Mouse (Mus musculus): ENCODE results near the gene Cd3e. TPM values are rescaled to one million over a fixed set of nuclear protein-coding genes. Genes with fewer than 3 reads are reported as not detected.

Gene Cd3e
- total RNA-seq, 2 experiments from 2014 or later: not detected

DNA sequence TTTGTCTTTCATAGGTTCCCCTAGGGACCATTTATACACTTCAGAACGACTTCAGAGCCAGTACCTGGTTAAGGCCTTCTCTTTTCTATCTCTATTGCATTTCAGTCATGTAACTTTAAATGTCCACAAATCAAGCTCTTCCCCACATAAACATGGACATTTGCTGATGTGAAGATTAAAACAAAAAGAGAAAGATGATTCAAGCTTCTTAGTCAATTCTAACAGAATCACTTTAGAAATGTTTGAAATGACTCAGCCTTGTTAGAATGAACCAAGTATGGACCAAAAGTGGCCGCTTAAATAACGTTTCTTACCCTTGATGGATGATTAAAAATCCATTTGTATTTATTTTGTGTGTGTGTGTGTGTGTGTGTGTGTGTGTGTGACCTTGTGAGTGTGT, 14.2 kb upstream of the Cd3e start:
- intact Hi-C loops (cut with DNase I): loop anchor here (2.0 kb wide), 1 partner anchor 123 kb away; no protein-coding TSS in a partner anchor
- DNase-seq (ENCODE audit: low spot score in 2 of 2): no peak

DNA sequence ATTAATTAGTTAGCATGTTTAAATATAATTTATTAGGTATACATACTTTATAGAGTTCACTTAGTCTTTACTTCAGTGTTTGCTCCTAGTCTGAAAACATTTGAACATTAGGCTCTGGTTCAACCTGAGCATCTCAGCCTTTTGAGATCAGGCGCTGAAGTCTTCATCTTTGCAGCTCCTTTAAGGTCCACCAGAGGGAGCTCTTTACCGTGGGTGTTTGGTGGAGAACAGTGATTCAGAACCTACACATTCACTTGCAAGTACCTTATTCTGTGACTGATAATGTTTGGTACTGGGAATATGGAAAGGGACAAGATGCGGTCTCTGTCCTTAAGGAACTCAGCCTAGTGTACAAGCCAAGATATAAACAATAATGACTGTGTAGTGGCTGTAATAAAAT, 13.4 kb upstream of the Cd3e start:
- intact Hi-C loops (cut with DNase I): loop anchor here (2.0 kb wide), 1 partner anchor 124 kb away; no protein-coding TSS in a partner anchor
- DNase-seq (ENCODE audit: low spot score in 2 of 2): peak; percentile 52 to 72

DNA sequence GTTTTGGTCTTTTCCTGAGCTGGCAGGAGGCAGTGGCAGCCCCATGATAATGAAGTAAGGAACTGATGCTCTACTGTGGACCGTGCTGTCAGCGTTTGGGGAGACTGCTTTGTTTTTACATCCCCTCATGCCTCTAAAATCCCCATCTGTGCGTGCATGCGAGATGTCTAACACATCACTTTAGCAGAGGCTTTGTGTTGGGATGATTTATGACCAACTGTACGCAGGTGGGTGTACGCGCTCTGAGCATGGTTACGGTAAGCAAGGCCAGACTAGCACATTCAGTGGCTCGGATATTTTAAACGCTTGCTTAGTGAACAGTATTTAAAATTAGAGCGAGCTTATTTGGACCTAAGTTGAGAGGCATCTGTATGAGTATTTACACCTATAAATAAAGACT, 8.6 kb upstream of the Cd3e start:
- peak; percentile 42 for DNase-seq (ENCODE audit: low spot score in 2 of 2)
- intact Hi-C loops (cut with DNase I): no loop called here

DNA sequence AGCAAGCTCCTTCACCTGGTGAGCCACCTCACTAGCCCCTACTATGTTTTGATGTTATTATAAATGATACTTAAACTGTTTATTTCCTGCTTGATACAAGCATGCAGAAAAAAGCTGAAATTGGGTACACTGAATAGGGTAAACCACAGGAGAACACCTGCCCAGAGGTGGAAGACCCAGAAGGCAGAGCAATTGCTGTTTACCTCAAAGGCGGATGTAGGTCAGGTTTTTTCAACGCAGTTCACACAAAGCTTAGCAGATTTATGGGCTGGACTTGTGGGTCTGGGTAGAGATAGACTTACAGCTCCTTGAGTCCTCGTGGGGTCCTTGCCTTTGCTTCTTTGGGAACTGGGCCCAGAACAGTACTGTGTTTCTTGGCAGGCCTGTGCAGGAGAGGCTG, 6.4 kb upstream of the Cd3e start:
- intact Hi-C loops (cut with DNase I): no loop called here
- DNase-seq (ENCODE audit: low spot score in 2 of 2): no peak

DNA sequence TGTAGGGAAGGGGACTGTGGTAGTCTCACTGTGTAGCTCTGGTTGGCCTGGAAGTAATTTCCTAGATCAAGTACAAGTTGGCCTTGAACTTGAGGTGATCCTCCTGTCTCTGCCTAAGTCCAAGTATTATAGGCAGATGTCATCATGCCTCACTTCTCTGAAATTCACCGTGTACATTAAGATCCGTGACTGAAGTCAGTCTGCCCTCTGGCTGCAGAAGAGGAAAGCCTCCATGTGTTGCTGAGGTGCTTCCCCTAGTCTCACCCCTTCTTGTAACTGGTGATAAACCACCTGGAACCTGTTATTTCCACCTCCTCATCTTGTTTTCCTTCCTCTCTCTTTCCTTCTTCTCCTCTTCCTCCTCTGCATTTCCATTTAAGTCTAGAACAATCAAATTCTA, 5.5 kb upstream of the Cd3e start:
- no peak for DNase-seq (ENCODE audit: low spot score in 2 of 2)
- intact Hi-C loops (cut with DNase I): no loop called here

DNA sequence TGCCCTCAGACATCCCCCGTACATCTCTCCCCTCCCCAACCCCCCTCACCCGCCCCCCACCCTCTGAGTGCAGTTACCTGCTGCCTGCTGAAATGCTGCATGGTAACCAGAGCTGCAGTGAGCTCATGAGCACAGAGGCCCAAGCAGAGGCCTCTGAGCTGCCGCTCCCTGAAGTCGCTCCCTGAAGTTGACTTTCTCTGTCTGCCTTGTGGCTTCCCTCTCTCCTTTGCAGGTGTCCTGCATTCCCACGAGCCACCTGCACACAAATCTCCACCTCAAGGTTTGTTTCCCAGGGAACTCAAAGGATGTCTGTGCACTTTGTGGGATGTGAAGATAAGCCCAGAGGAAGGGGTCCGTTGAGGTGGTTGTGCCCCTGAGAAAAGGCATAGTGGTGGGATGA, 1.9 kb upstream of the Cd3e start:
- intact Hi-C loops (cut with DNase I): no loop called here
- no peak for DNase-seq (ENCODE audit: low spot score in 2 of 2)

DNA sequence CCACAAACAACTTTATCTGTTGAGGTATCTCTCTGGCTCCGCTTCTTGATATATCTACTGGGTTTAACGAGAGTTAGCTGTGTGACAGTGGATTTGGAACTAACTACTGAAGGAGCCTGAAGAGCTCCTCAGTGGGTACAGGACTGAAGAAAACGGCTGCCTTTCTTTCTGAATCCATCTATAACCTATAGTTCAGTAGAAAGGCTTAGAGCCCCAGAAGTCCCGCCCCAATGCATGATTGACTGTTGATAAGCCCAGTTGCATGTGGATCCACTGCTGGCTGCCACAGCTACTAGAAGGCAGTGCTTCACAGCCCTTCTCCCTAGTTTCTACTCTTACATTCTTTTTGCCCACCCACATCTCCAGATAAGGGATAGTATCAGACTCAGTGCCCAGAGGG, 1.0 kb upstream of the Cd3e start:
- intact Hi-C loops (cut with DNase I): no loop called here
- DNase-seq (ENCODE audit: low spot score in 2 of 2): no peak

DNA sequence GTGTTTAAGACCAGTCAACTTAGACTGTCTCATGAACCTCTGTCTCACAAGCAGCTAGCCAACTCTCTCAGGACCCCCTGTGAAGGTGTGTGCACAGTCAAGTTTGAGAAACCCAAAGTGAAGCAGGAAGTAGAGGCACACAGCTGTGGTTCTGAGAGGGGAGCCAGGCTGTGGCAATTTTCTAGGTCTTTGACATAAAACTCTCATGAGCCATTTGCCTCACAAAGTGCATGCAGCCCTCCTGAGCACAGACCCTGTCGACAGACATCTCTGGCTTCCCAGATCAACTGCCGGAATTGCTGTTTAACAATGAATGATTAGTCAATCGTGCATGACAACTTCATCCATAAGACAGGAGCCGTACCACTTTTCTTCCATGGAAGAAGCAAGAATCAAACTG, 1.1 kb downstream of the Cd3e start:
- DNase-seq (ENCODE audit: low spot score in 2 of 2): no peak
- intact Hi-C loops (cut with DNase I): no loop called here

DNA sequence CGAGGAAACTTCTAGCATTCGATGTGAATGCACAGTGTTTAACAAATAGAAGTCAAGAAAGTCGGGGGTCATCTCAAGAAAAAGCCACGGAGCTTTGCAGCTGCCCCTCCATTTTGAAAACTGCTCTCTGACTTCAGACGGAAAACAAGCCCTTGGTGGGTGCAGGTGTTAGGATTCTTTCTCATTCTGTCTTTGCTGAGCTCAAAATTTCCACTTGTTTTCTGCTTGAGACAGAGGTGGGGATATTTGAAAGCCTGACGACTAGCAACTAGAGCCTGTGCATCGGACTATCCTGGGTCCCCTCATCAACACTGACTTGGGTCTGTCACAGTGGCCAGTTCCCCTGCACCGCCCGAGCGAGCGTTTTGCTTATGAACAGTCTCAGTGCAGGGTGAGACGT, 2.0 kb downstream of the Cd3e start:
- no peak for DNase-seq (ENCODE audit: low spot score in 2 of 2)
- intact Hi-C loops (cut with DNase I): no loop called here

DNA sequence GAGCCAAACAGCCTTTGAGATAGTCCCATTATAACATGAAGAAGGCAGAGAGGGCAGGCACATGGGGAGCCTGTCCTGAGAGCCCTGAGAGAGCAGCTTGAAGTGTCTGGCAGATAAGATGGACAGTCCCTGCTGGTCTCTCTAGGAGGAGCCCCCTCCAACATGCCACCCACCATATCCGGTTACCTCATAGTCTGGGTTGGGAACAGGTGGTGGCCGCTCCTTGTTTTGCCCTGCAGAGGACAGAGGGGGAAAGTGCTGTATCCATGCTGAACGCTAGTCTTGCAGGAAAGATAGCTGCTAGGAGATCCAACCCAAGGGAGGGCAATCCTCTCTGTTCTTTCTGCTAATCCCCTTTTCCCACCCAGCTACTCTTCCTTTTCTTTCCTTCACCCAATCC, 9.2 kb downstream of the Cd3e start:
- DNase-seq (ENCODE audit: low spot score in 2 of 2): no peak
- intact Hi-C loops (cut with DNase I): no loop called here

DNA sequence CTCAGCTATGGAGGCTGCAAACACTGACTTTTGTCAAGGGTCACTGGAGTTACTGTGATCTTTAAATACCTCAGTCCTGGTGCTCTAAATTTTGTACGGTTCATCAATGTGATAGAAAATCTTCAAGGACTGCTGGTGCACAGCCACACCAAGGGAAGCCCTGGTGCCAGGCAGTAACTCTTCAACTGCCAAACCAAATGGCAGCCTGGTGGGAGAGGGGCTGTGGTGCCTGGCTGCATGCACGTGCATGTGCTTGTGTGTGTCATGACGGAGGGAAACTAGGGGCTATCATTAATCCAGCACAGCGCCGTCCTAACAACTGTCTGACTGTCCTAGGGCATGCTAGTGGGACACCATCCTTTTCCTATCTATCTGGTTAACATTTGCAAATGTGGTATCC, 9.7 kb downstream of the Cd3e start:
- intact Hi-C loops (cut with DNase I): no loop called here
- no peak for DNase-seq (ENCODE audit: low spot score in 2 of 2)

DNA sequence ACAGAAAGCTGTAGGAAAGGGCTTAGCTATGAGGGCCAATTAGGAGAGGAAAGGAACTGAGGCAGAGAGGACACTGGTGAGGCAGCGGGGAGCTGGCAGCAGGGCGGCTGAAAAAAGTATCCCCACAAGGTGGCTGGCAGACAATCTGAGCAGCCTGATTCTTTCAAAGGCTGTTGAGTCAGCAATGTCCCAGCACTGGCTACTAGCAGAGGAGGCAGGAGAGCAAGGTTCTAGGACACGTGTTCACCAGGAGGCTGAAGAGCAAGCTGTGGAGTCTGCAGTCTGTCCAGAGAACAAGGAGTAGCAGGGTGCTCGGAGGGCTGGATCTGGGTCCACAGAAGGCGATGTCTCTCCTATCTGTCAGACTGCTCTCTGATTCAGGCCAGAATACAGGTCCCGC, 10.3 kb downstream of the Cd3e start:
- no peak for DNase-seq (ENCODE audit: low spot score in 2 of 2)
- intact Hi-C loops (cut with DNase I): no loop called here

DNA sequence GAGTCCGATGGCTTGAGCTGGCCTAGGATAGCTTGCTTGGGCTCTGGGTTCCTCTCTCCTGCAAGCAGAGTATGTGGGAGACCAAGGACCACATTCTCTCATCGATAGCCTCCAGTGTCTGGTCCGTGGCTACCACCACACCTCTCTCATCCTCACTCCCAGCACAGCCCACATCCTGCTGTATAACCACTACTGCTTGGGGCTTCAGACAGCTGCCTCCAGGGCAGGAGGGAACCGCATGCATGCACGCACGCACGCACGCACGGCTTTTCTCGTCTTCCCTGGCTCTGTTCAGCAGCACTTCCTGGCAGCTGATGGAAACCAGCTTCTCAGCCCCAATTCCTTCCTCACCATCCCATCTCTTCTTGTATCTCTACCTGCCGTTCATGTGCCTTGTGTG, 11.3 kb downstream of the Cd3e start:
- intact Hi-C loops (cut with DNase I): no loop called here

DNA sequence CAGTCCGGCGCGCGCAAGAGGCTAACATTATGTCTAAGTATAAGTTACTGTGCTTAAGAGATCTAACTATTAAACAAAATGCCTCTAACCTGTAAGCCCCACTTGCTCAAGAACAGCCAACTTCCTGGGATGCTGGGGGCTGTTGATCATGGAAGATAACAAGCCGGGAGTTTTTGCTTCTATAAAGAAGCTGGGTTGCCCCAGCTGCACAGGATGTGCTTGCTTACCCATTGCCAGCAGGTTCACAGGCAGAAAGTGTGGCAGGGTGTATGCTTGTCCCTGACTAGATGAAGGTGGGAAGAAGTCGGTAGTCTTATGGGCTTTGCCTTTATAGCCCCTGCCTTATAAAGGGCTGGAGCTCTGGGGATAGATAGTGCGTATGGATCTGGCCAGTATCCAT, 12.8 kb downstream of the Cd3e start:
- intact Hi-C loops (cut with DNase I): no loop called here
- no peak for DNase-seq (ENCODE audit: low spot score in 2 of 2)

More for the DNA sequence above, 11.3 kb downstream of the Cd3e start:
- no peak for DNase-seq (ENCODE audit: low spot score in 2 of 2)

DNA sequence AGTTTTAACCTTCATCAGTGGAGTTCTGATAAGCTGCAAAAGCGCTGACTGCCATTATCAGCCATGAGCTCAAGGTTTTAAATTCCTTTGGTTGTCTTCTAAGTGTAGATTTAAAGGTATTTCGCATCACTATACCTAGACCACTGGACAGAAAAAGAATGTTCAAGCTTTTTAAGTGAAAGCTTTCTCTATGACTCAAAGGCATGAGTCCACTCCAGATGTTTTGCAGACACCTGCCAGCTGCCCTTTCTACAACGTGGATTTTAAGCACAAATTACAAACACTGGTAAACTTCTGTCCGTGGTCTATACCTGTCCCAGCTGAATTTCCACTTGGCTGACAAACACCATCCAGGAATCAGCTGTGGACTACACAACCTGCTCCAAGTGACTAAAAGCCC, 14.5 kb downstream of the Cd3e start:
- no peak for DNase-seq (ENCODE audit: low spot score in 2 of 2)
- intact Hi-C loops (cut with DNase I): no loop called here

DNA sequence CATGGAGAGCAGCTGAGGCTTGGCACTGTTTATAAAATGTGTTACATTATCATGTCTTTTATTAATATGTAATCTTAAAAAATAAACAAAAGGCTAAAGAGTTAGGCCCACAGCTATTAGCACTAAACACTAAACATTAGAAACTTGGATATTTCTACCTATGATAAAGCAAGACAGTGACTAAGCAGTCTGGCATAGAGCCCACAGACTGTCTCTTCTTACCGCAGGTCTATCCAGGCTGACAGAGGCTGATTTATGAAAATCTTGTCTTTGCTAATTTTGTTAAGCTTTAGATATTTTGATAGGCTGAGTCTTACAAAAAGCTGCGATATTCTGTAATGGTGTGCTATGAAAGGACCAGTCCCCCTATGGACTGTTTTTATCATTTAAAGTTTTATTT, 16.2 kb downstream of the Cd3e start:
- DNase-seq (ENCODE audit: low spot score in 2 of 2): no peak
- intact Hi-C loops (cut with DNase I): no loop called here

DNA sequence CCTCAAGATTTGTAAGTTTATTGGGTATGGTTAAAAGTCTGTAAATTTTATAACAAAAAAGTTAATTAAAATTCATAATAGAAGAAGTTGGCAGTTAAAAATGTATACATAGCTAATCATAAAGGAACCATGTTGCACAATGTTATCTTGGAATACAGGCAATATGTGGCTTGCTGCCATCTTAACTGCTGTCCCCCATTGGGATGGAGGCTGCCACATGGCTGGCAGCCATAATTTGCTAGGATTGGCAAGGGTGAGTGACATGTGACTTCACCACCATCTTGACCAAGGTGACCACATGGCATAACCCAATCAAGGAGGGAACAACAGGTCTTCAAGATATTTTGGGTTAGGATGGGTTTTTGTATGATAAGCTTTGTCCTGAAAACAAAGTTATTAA, 17.2 kb downstream of the Cd3e start:
- intact Hi-C loops (cut with DNase I): no loop called here
- no peak for DNase-seq (ENCODE audit: low spot score in 2 of 2)

DNA sequence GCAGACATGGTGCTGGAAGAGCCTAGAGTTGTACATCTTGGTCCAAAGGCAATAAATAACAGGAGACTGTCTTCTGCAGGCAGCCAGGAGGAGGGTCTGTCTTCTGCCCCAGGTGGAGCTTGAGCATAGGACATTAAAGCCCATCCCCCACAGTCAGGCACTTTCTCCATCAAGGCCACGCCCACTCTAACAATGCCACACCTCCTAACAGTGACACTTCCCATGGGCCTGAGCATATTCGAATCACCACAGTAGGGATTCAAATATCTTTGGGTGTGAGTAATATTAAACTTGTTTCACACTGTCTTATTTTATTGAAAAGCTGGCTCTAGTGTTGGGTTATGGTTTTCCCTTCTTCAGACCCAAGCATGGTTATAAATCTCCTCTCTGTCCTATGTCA, 17.6 kb downstream of the Cd3e start:
- DNase-seq (ENCODE audit: low spot score in 2 of 2): no peak
- intact Hi-C loops (cut with DNase I): no loop called here

DNA sequence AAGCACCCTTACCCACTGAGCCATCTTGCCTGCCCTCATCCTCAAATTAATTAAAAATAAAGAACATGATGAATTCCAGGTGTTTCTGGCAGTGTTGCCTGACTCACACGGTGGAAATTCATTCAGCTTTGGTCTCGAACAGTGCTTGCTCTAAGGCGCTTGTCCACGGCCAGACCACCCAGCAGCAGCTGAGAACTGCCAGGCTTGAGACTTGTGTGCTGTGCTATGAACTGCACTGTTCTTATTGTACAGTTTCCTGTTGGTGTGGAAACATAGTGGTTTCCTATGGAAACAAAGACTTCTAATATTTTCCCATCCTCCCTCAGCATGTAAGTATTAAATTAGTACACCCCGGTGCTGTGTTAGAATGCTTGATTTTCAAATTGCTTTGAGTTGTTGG, 22.5 kb downstream of the Cd3e start:
- intact Hi-C loops (cut with DNase I): no loop called here
- no peak for DNase-seq (ENCODE audit: low spot score in 2 of 2)

DNA sequence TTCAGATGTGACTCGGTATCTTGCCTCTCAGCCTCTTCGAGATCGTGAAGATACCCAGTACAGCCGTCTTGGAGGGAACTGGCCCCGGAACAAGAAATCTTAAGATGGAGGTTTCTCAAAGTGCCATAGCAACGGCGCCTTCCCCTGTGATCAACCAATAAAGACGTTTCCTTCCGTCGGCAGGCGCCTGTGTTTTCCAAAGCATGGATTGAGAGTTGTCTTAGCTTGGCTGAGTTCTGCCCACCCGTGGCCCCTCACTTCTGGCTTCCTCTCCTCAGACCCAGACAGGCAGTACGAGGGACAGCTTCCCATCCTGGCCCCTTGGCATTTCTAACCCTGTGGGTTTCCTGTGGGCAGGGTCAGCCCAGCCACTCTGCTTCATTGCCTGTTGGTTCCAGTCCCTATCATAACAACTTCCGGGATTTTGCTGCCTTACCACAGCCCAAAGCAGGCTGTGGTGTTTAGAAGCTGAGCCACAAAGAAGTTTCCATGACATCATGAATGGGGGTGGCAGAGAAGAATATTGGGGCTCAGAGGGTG, 23.1 kb downstream of the Cd3e start:
- intact Hi-C loops (cut with DNase I): no loop called here

DNA sequence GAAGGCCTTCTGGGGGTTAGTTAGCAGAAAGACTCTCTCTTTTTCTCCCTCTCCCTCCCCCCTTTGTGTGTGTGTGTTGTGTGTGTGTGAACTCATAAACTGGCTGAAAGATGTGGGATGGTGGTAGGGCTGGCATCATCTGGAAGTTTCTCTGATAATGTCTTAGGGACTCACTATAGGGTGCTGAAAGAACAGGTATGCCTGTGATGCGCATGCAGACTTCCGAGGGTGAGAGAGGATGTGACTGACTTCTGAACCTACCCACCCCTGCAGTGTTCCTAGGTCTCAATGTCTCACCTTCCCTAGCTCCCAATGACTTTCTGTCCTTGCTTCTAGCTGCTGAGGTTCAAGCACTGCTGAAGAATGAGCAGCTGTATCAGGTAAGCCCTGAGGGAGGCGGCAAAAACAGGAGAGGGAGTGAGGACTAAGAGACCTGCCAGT, 23.7 kb downstream of the Cd3e start:
- no peak for DNase-seq (ENCODE audit: low spot score in 2 of 2)
- intact Hi-C loops (cut with DNase I): no loop called here

More for the DNA sequence above, 23.1 kb downstream of the Cd3e start:
- no peak for DNase-seq (ENCODE audit: low spot score in 2 of 2)

DNA sequence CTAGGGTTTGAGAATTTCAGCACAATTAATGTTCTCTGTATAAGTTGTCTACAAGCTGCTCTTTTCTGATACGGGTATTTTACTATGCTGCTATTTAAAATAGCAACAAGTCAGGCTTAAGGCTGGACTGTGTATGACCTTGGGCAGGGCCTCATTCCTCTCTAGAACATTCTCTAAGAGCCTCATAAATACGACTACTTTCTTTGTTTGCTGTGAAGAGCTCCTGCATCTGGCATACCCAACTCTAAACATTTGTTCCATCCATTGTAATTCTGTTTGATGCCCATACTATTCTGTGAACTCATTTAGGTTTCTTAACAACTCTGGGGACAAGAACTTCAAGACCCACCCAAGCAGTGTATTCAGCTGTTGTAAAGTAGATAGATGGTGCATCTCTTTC, 26.4 kb downstream of the Cd3e start:
- intact Hi-C loops (cut with DNase I): no loop called here
- DNase-seq (ENCODE audit: low spot score in 2 of 2): no peak

Measured in left cerebral cortex, postnatal 14 days (tissue).